In the genomic region with DNA sequence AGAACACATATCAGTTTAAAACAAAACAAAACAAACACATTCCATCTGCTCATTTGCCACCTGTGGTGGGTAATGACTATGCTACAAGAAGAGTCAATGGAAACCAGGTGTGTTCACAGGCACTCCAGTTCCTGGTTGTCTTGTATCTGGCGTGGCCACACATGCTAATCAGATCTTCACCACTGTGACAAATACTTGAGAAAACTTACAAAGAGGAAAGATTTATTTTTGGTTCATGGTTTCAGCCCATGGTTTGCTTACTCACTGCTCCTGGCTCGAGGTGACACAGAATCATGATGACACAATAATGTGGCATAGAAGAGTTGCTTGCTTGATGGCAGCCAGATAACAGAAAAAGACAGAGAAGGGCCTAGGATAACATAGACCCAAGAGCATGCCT, we compare ENCODE assay signal across 25 mouse cellular contexts. TPM values are rescaled to one million over a fixed set of nuclear protein-coding genes. Genes with fewer than 3 reads are reported as not detected.
A peak's percentile ranks its signal among the peaks of the same experiment; 100 is the strongest.
DNase-seq lines count a peak whose midpoint lies in the region; ATAC-seq and TF ChIP-seq lines count a peak whose summit lies in the region.
"Had no signal": no experiment of that assay in that cellular context is flagged by ENCODE, and none has a peak within 500 bp of the region (broad histone marks: within the 10 kb centered on the region; RNA-seq: fewer than 3 reads in every experiment).

No protein-coding gene starts in this region.

- TF ChIP-seq CTCF in hindbrain, postnatal 0 days (IDR thresholded peaks at IDR 0.05; ENCODE audit: low read depth): no peak

- intact Hi-C loops in left cerebral cortex, postnatal 25 days (cut with DNase I): no loop called here

- H3K27ac ChIP-seq in hindbrain, postnatal 0 days: no peak overlapping the region
- H3K27ac ChIP-seq: embryonic facial prominence, embryonic 13.5 days; forebrain, embryonic 12.5 days; heart, adult 2 months; hindbrain, embryonic 13.5 days; limb, embryonic 12.5 days; neural tube, embryonic 12.5 days had no signal

- 73% methylated on average over 2 of the region's 2 CpGs for WGBS in hindbrain, postnatal 0 days

- no peak overlapping the region for H3K4me3 ChIP-seq in hindbrain, postnatal 0 days (ENCODE audit: low read length)
- H3K4me3 ChIP-seq: embryonic facial prominence, embryonic 13.5 days; erythroblast, embryonic 14.5 days; forebrain, embryonic 12.5 days; heart, adult 2 months; hindbrain, embryonic 13.5 days; limb, embryonic 12.5 days; neural tube, embryonic 12.5 days had no signal

- H3K27me3 ChIP-seq in hindbrain, postnatal 0 days (ENCODE audit: insufficient read depth, low read length): no peaks in the 10 kb centered on the region
- H3K27me3 ChIP-seq: embryonic facial prominence, embryonic 13.5 days; forebrain, embryonic 12.5 days; hindbrain, embryonic 13.5 days; limb, embryonic 12.5 days; neural tube, embryonic 12.5 days had no signal

- H3K9me3 ChIP-seq in hindbrain, postnatal 0 days (ENCODE audit: low read length): no peaks in the 10 kb centered on the region
- H3K9me3 ChIP-seq: embryonic facial prominence, embryonic 13.5 days; forebrain, embryonic 12.5 days; hindbrain, embryonic 13.5 days; limb, embryonic 12.5 days; neural tube, embryonic 12.5 days had no signal

- peak; percentile 39 for DNase-seq in cerebellum, adult 9-10 months
- DNase-seq in cerebellum, adult 9-11 months: no peak
- peak; percentile 8 for DNase-seq in Muller cell, postnatal 12 days (ENCODE audit: inconsistent ontology term)
- no peak for DNase-seq in lung, postnatal 14 days
- DNase-seq in hindbrain, postnatal 0 days (ENCODE audit: low spot score): no peak
- no peak for DNase-seq in left cerebral cortex, postnatal 25 days (ENCODE audit: low spot score in 2 of 2)
- DNase-seq: embryo, embryonic 11 days; gastrocnemius, postnatal 25 days; heart, adult 2 months; kidney, adult 8-10 months; kidney, postnatal 10 days; layer of hippocampus, postnatal 36 days; liver, postnatal 0 days; midbrain, embryonic 14.5 days; retina, postnatal 1 day; thymus, postnatal 14 days had no signal

- no peak overlapping the region for H3K4me2 ChIP-seq in hindbrain, postnatal 0 days (ENCODE audit: low read depth, low read length)
- H3K4me2 ChIP-seq: embryonic facial prominence, embryonic 13.5 days; forebrain, embryonic 12.5 days; hindbrain, embryonic 13.5 days; limb, embryonic 12.5 days; liver, embryonic 11.5 days; neural tube, embryonic 12.5 days had no signal

- ATAC-seq in granulocyte monocyte progenitor cell, adult 5-6 weeks (replicated peaks; ENCODE audit: poor library complexity, severe bottlenecking): peak; percentile 96
- ATAC-seq in hindbrain, postnatal 0 days: no peak
- ATAC-seq: liver, postnatal 0 days; lung, postnatal 0 days had no signal

- no peaks in the 10 kb centered on the region for H3K36me3 ChIP-seq in hindbrain, postnatal 0 days (ENCODE audit: insufficient read depth, low read length)
- H3K36me3 ChIP-seq: embryonic facial prominence, embryonic 13.5 days; forebrain, embryonic 12.5 days; hindbrain, embryonic 13.5 days; limb, embryonic 12.5 days; neural tube, embryonic 12.5 days had no signal

- H3K9ac ChIP-seq in hindbrain, postnatal 0 days (replicated peaks; ENCODE audit: low read length): no peak overlapping the region
- H3K9ac ChIP-seq: embryonic facial prominence, embryonic 13.5 days; forebrain, embryonic 12.5 days; hindbrain, embryonic 13.5 days; limb, embryonic 12.5 days; liver, postnatal 0 days; neural tube, embryonic 12.5 days had no signal

- H3K4me1 ChIP-seq in hindbrain, postnatal 0 days (ENCODE audit: insufficient read depth, low read length): no peaks in the 10 kb centered on the region
- H3K4me1 ChIP-seq: forebrain, embryonic 12.5 days; hindbrain, embryonic 13.5 days; limb, embryonic 12.5 days; neural tube, embryonic 12.5 days had no signal

RNA-seq across cellular contexts. Expression of a gene that starts 22.1 kb away (rescaled TPM):
- 74.6 and 110 TPM in 2 replicates for total RNA-seq in granulocyte monocyte progenitor cell, adult 5-6 weeks (2014; fragmentation: Nextera tagmentation)
- 209 and 304 TPM in 2 replicates for total RNA-seq in granulocyte monocyte progenitor cell, adult 5-6 weeks (2017)
- total RNA-seq in hindbrain, postnatal 0 days (2014; rRNA removed): 47.6 and 51.9 TPM in 2 replicates
- polyA plus RNA-seq in hindbrain, postnatal 0 days (2015; fragmentation: Nextera tagmentation; extraction: Ambion mirVana): 22.6 and 33.1 TPM in 2 replicates
- 100 to 1,000 TPM; 137 to 145 TPM for total RNA-seq in left cerebral cortex, postnatal 25 days (2021)

Comparison
In these comparisons a context has a peak if more than half of its experiments do, and no peak if none do; other contexts are left out.
1. DNase-seq: peak in cerebellum, adult 9-10 months (single experiment) and Muller cell, postnatal 12 days (single experiment); none in cerebellum, adult 9-11 months (single experiment), lung, postnatal 14 days (single experiment), hindbrain, postnatal 0 days (single experiment) and left cerebral cortex, postnatal 25 days (0 of 2).